Mouse (Mus musculus): Measurements from ENCODE around the gene Jkamp. TPM values are rescaled to one million over a fixed set of nuclear protein-coding genes. Genes with fewer than 3 reads are reported as not detected.

Gene Jkamp
- polyA plus RNA-seq, 1 experiment = 30.4 TPM

DNA sequence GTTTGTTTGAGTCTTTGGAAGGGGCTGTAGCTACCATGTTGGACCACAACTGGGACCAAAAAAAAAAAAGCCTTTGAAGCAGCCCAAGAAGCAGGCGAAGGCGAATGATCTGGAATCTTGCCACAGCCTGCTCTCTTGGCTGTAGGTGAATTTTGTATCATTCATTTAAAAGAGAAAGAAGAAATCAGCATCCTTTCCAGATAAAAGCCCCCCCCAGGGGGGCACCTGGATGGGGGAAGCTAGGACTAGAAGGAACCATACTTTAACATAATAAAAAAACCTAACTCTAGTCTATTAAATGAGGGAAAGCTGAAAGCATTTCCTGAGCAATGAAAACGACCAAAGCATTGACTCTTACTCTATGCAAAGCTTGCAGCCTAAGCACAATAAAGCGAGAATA, 34.6 kb upstream of the Jkamp start:
- 91% methylated on average over 4 of the region's 4 CpGs for WGBS
- H3K4me3 ChIP-seq (ENCODE audit: extremely low read depth, insufficient read depth, insufficient read length) = no peak overlapping the region
- H3K27ac ChIP-seq (ENCODE audit: insufficient read depth, low read length) = no peak overlapping the region
- no peak for DNase-seq (ENCODE audit: low read depth in 1 of 2, low spot score in 2 of 2)
- no peaks in the 10 kb centered on the region for H3K36me3 ChIP-seq (ENCODE audit: control insufficient read depth, insufficient read depth, low read length)
- H3K4me1 ChIP-seq (ENCODE audit: control insufficient read depth, insufficient read depth, insufficient read length) = no peaks in the 10 kb centered on the region
- H3K27me3 ChIP-seq (ENCODE audit: control insufficient read depth, insufficient read depth, low read length) = no peaks in the 10 kb centered on the region
- TF ChIP-seq POLR2A (IDR thresholded peaks at IDR 0.05; ENCODE audit: low read depth, low read length) (no peak), CTCF (IDR thresholded peaks at IDR 0.05; ENCODE audit: extremely low read depth, insufficient read depth, insufficient read length, insufficient replicate concordance) (no peak)

- H3K4me3 ChIP-seq (ENCODE audit: extremely low read depth, insufficient read depth, insufficient read length) = no peak overlapping the region
- H3K27ac ChIP-seq (ENCODE audit: insufficient read depth, low read length) = no peak overlapping the region
- no peak for DNase-seq (ENCODE audit: low read depth in 1 of 2, low spot score in 2 of 2)
- WGBS = 87% methylated on average over 6 of the region's 6 CpGs
- no peaks in the 10 kb centered on the region for H3K27me3 ChIP-seq (ENCODE audit: control insufficient read depth, insufficient read depth, low read length)
- TF ChIP-seq CTCF (IDR thresholded peaks at IDR 0.05; ENCODE audit: extremely low read depth, insufficient read depth, insufficient read length, insufficient replicate concordance) = no peak
- no peak for TF ChIP-seq POLR2A (IDR thresholded peaks at IDR 0.05; ENCODE audit: low read depth, low read length)
- H3K4me1 ChIP-seq (ENCODE audit: control insufficient read depth, insufficient read depth, insufficient read length) = no peaks in the 10 kb centered on the region
- H3K36me3 ChIP-seq (ENCODE audit: control insufficient read depth, insufficient read depth, low read length) = no peaks in the 10 kb centered on the region
These were observed 32.8 kb upstream of the Jkamp start for GRCm38 (mm10) chr12:72052571-72052970.

- Histone ChIP-seq H3K36me3 (ENCODE audit: control insufficient read depth, insufficient read depth, low read length) (no peaks in the 10 kb centered on the region), H3K4me3 (ENCODE audit: extremely low read depth, insufficient read depth, insufficient read length) (no peak overlapping the region), H3K27ac (ENCODE audit: insufficient read depth, low read length) (no peak overlapping the region), H3K27me3 (ENCODE audit: control insufficient read depth, insufficient read depth, low read length) (no peaks in the 10 kb centered on the region), H3K4me1 (ENCODE audit: control insufficient read depth, insufficient read depth, insufficient read length) (no peaks in the 10 kb centered on the region)
- 50% methylated on average over 6 of the region's 6 CpGs for whole genome bisulfite sequencing
- TF ChIP-seq POLR2A (IDR thresholded peaks at IDR 0.05; ENCODE audit: low read depth, low read length) (no peak), CTCF (IDR thresholded peaks at IDR 0.05; ENCODE audit: extremely low read depth, insufficient read depth, insufficient read length, insufficient replicate concordance) (0 out of 2 replicates have a peak, but pooled peaks have one; percentile 8)
- DNase-seq (ENCODE audit: low read depth in 1 of 2, low spot score in 2 of 2) = no peak
These were observed 32.1 kb upstream of the Jkamp start for GRCm38 (mm10) chr12:72053303-72053702.

DNA sequence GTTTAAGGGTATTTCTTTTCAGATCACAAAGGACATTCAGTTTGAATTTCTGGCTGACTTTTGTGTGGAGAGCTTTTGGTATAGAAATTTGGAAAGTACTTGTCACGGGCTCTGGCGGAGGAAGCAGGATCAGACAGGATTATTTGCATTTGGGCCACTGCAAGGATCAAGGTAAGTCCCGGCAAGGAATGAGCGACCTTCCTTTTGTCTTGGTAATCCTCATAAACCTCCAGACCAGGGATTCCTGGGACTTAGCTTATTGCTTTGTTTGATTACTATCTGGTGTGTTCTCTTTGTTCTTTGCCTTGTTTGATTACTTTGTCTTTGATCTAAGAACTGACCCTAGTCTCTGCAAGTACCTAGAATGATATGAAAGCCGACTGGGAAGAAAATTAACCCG, 31.5 kb upstream of the Jkamp start:
- no peak overlapping the region for H3K27ac ChIP-seq (ENCODE audit: insufficient read depth, low read length)
- H3K4me3 ChIP-seq (ENCODE audit: extremely low read depth, insufficient read depth, insufficient read length) = no peak overlapping the region
- H3K4me1 ChIP-seq (ENCODE audit: control insufficient read depth, insufficient read depth, insufficient read length) = no peaks in the 10 kb centered on the region
- H3K27me3 ChIP-seq (ENCODE audit: control insufficient read depth, insufficient read depth, low read length) = no peaks in the 10 kb centered on the region
- no peaks in the 10 kb centered on the region for H3K36me3 ChIP-seq (ENCODE audit: control insufficient read depth, insufficient read depth, low read length)
- no peak for DNase-seq (ENCODE audit: low read depth in 1 of 2, low spot score in 2 of 2)
- no peak for TF ChIP-seq CTCF (IDR thresholded peaks at IDR 0.05; ENCODE audit: extremely low read depth, insufficient read depth, insufficient read length, insufficient replicate concordance)
- no peak for TF ChIP-seq POLR2A (IDR thresholded peaks at IDR 0.05; ENCODE audit: low read depth, low read length)
- 63% methylated on average over 6 of the region's 6 CpGs for WGBS

DNA sequence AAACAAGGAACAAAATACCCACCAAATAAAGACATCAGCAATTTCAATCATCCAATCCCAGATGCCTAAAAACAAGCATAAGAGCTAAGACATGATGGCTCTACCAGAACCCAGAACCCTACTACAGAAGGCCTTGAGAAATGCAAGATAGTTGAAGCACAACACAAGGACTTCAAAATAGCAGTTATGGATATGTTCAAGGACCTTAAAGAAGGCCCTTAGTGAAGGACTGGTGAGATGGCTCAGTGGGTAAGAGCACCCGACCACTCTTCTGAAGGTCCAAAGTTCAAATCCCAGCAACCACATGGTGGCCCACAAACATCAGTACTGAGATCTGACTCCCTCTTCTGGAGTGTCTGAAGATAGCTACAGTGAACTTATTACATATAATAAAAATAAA, 27.6 kb upstream of the Jkamp start:
- Histone ChIP-seq H3K4me3 (ENCODE audit: extremely low read depth, insufficient read depth, insufficient read length) (no peak overlapping the region), H3K4me1 (ENCODE audit: control insufficient read depth, insufficient read depth, insufficient read length) (no peaks in the 10 kb centered on the region), H3K27me3 (ENCODE audit: control insufficient read depth, insufficient read depth, low read length) (no peaks in the 10 kb centered on the region), H3K36me3 (ENCODE audit: control insufficient read depth, insufficient read depth, low read length) (no peaks in the 10 kb centered on the region), H3K27ac (ENCODE audit: insufficient read depth, low read length) (no peak overlapping the region)
- no peak for DNase-seq (ENCODE audit: low read depth in 1 of 2, low spot score in 2 of 2)
- TF ChIP-seq CTCF (IDR thresholded peaks at IDR 0.05; ENCODE audit: extremely low read depth, insufficient read depth, insufficient read length, insufficient replicate concordance) (no peak), POLR2A (IDR thresholded peaks at IDR 0.05; ENCODE audit: low read depth, low read length) (no peak)
- WGBS = 84% methylated on average over 1 of the region's 1 CpGs

GRCm38 (mm10) chr12:72069626-72070326, 15.6 kb upstream of the Jkamp start:
- Histone ChIP-seq H3K4me1 (ENCODE audit: control insufficient read depth, insufficient read depth, insufficient read length) (peaks cover 10% of the 10 kb centered on the region), H3K27ac (ENCODE audit: insufficient read depth, low read length) (no peak overlapping the region), H3K36me3 (ENCODE audit: control insufficient read depth, insufficient read depth, low read length) (no peaks in the 10 kb centered on the region), H3K4me3 (ENCODE audit: extremely low read depth, insufficient read depth, insufficient read length) (peak overlapping the region; percentile 50; the same call in 1 of the 2 replicates), H3K27me3 (ENCODE audit: control insufficient read depth, insufficient read depth, low read length) (peaks cover 10% of the 10 kb centered on the region)
- DNase-seq (ENCODE audit: low read depth in 1 of 2, low spot score in 2 of 2) = no peak
- TF ChIP-seq CTCF (IDR thresholded peaks at IDR 0.05; ENCODE audit: extremely low read depth, insufficient read depth, insufficient read length, insufficient replicate concordance) (no peak), POLR2A (IDR thresholded peaks at IDR 0.05; ENCODE audit: low read depth, low read length) (no peak)
- 10% methylated on average over 40 of the region's 40 CpGs for WGBS

Data from spleen, adult 2 months (tissue).